Mouse (Mus musculus): ENCODE results near the gene Adat3. TPM values are rescaled to one million over a fixed set of nuclear protein-coding genes. Genes with fewer than 3 reads are reported as not detected.

Gene Adat3
- polyA plus RNA-seq, 1 experiment from 2014 or later: 5.8 TPM

DNA sequence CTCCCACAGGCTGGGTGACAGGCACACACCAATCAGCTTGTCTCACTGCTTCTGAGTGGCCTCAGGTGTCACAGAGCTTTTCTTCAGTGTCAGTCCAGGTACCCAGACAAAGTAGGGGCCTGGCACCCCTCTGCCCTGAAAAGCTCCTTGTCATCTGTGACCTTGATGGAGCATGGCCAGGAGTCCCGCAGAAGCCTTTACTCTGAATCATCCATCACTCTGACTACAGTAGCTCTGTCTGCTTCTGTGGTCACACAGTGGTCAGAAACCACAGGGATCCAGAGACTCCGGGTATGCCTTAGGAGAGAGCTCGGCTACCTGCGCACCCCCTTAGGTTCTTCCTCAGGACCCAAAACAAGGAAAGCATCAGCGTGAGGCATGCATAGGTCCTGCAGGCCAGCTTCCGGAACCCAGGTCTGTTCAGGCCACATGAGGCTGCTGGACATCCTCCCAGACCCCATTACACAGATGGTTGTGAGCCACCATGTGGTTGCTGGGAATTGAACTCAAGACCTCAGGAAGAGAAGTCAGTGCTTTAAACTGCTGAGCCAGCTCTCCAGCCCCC, 50.6 kb downstream of the Adat3 start:
- no peak overlapping the region for H3K9ac ChIP-seq (replicated peaks; ENCODE audit: low read length)
- H3K4me3 ChIP-seq (ENCODE audit: low read depth, low read length): no peak overlapping the region
- H3K4me1 ChIP-seq (ENCODE audit: control insufficient read depth, insufficient read depth, low read length): peaks cover 2% of the 10 kb centered on the region; the same call in 1 of the 2 replicates
- ATAC-seq (replicated peaks; ENCODE audit: insufficient number of reproducible peaks, low FRiP score, low TSS enrichment, low read depth) (no peak), DNase-seq (ENCODE audit: low spot score) (no peak)
- no peaks in the 10 kb centered on the region for H3K9me3 ChIP-seq (replicated peaks; ENCODE audit: control insufficient read depth, low read length)
- H3K4me2 ChIP-seq (ENCODE audit: low read depth, low read length): no peak overlapping the region
- no peak overlapping the region for H3K27ac ChIP-seq (replicated peaks; ENCODE audit: low read depth, low read length)
- WGBS: 90% methylated on average over 6 of the region's 6 CpGs
- no peaks in the 10 kb centered on the region; the same call in 1 of the 2 replicates for H3K36me3 ChIP-seq (replicated peaks; ENCODE audit: control insufficient read depth, insufficient read depth, low read depth, low read length)
- no peaks in the 10 kb centered on the region for H3K27me3 ChIP-seq (ENCODE audit: control insufficient read depth, insufficient read depth, low read length)

DNA sequence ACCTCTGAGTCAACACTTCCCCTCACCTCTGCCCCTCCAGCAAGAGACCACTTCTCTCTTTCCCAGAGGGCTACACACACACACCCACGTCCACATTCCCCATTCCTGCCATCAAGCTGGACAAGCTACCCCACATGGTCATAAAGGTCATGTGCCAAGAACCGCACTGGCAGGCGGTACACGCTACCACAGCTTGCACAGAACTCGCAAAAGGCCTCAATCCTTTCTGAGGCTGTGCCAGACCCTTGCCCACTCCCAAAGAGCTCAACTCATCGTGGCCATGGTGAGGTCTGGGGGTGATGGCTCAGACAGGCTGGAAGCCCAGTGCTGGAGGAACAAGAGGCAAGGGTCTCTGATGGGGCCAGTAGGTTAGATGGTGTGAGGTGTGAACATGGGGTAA, 52.2 kb downstream of the Adat3 start:
- H3K36me3 ChIP-seq (replicated peaks; ENCODE audit: control insufficient read depth, insufficient read depth, low read depth, low read length): no peaks in the 10 kb centered on the region
- no peak overlapping the region for H3K9ac ChIP-seq (replicated peaks; ENCODE audit: low read length)
- H3K4me1 ChIP-seq (ENCODE audit: control insufficient read depth, insufficient read depth, low read length): peaks cover 2% of the 10 kb centered on the region; the same call in 1 of the 2 replicates
- DNase-seq (ENCODE audit: low spot score) (no peak), ATAC-seq (replicated peaks; ENCODE audit: insufficient number of reproducible peaks, low FRiP score, low TSS enrichment, low read depth) (no peak)
- H3K27me3 ChIP-seq (ENCODE audit: control insufficient read depth, insufficient read depth, low read length): no peaks in the 10 kb centered on the region
- WGBS: 87% methylated on average over 6 of the region's 6 CpGs
- peak overlapping the region; percentile 88; the same call in 1 of the 2 replicates for H3K4me2 ChIP-seq (ENCODE audit: low read depth, low read length)
- no peak overlapping the region for H3K27ac ChIP-seq (replicated peaks; ENCODE audit: low read depth, low read length)
- no peaks in the 10 kb centered on the region for H3K9me3 ChIP-seq (replicated peaks; ENCODE audit: control insufficient read depth, low read length)
- H3K4me3 ChIP-seq (ENCODE audit: low read depth, low read length): no peak overlapping the region

DNA sequence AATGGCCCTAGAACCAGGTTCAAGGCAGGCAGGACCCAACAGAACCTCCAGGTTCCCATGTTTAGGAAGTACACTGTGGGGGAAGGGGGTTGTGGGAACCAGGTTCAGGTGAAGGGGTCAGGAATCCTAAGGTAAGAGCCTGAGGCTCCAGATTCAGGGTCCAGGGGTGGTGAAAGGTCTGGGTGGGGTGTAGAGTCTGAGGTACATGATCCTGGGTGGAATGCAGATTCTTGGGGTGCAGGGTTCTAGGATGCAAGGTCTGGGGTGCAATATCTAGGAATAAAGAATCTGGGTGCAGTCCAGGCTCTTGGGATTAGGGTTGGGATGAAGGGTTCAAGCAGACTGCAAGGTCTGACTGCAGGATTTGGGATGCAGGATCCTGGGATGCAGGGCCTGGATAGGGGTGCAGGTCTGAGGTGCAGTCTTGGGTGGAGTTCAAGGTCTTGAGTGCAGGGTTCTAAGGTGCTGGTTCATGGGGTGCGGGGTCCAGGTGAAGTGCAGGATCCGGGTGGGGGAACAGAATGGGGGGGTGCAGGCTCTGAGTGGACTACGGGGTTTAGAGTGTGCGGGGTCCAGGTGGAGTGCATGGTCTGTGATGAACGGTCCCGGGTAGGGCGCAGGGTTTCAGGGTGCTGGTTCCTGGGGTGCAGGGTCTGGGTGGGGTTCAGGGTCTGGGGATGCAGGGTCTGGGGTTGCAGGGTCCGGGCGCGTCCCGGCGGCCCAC, 52.9 kb downstream of the Adat3 start:
- peaks cover 2% of the 10 kb centered on the region; the same call in 1 of the 2 replicates for H3K4me1 ChIP-seq (ENCODE audit: control insufficient read depth, insufficient read depth, low read length)
- H3K27ac ChIP-seq (replicated peaks; ENCODE audit: low read depth, low read length): peak overlapping the region; percentile 65
- H3K9me3 ChIP-seq (replicated peaks; ENCODE audit: control insufficient read depth, low read length): no peaks in the 10 kb centered on the region
- no peaks in the 10 kb centered on the region for H3K27me3 ChIP-seq (ENCODE audit: control insufficient read depth, insufficient read depth, low read length)
- no peaks in the 10 kb centered on the region for H3K36me3 ChIP-seq (replicated peaks; ENCODE audit: control insufficient read depth, insufficient read depth, low read depth, low read length)
- DNase-seq (ENCODE audit: low spot score): no peak
- WGBS: 8% methylated on average over 12 of the region's 12 CpGs
- H3K9ac ChIP-seq (replicated peaks; ENCODE audit: low read length): peak overlapping the region; percentile 96
- peak overlapping the region; percentile 93 for H3K4me3 ChIP-seq (ENCODE audit: low read depth, low read length)
- ATAC-seq (replicated peaks; ENCODE audit: insufficient number of reproducible peaks, low FRiP score, low TSS enrichment, low read depth): peak; percentile 50
- H3K4me2 ChIP-seq (ENCODE audit: low read depth, low read length): peak overlapping the region; percentile 88

DNA sequence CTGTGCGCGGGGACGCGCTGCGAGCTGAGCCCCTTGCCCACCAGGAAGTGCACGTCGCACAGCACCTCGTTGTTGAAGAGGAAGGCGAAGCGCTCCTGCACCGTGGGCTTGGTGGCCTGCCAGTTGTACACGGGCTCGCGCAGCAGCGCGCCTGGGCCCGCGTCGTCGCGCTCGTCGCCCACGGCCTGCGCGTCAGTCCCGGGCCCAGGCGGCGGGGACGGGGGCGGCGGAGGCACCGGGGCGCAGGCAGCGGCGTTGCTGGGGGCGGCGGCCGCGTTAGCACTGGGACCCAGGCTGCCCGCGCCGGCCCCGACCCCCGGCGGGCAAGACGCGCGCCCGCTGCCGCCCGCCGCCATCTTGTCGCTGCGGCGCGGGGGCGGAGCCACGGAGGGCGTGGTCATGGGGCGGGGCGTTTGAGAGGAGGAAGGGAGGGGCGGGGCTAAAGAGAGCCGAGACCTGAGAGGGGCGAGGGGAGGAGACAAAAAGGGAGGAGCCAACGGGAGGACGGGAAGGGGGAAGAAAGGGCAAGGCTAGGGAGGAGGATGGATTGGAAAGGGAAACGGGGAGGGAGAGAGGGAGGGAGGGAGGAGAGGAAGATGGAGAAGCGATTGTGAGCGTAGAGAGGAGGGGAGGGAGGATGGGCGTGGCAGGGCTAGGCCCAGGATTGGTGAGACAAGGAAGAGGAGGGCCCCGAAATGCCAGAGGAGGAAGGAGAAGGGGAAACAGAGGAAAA, 53.6 kb downstream of the Adat3 start:
- Histone ChIP-seq H3K4me1 (ENCODE audit: control insufficient read depth, insufficient read depth, low read length) (peaks cover 2% of the 10 kb centered on the region; the same call in 1 of the 2 replicates), H3K36me3 (replicated peaks; ENCODE audit: control insufficient read depth, insufficient read depth, low read depth, low read length) (no peaks in the 10 kb centered on the region), H3K9me3 (replicated peaks; ENCODE audit: control insufficient read depth, low read length) (no peaks in the 10 kb centered on the region), H3K27ac (replicated peaks; ENCODE audit: low read depth, low read length) (peak overlapping the region; percentile 83), H3K9ac (replicated peaks; ENCODE audit: low read length) (peak overlapping the region; percentile 96), H3K27me3 (ENCODE audit: control insufficient read depth, insufficient read depth, low read length) (no peaks in the 10 kb centered on the region), H3K4me3 (ENCODE audit: low read depth, low read length) (peak overlapping the region; percentile 93), H3K4me2 (ENCODE audit: low read depth, low read length) (peak overlapping the region; percentile 88)
- ATAC-seq (replicated peaks; ENCODE audit: insufficient number of reproducible peaks, low FRiP score, low TSS enrichment, low read depth) (peak; percentile 63), DNase-seq (ENCODE audit: low spot score) (peak; percentile 100)
- WGBS: under 1% methylated on average over 70 of the region's 72 CpGs

DNA sequence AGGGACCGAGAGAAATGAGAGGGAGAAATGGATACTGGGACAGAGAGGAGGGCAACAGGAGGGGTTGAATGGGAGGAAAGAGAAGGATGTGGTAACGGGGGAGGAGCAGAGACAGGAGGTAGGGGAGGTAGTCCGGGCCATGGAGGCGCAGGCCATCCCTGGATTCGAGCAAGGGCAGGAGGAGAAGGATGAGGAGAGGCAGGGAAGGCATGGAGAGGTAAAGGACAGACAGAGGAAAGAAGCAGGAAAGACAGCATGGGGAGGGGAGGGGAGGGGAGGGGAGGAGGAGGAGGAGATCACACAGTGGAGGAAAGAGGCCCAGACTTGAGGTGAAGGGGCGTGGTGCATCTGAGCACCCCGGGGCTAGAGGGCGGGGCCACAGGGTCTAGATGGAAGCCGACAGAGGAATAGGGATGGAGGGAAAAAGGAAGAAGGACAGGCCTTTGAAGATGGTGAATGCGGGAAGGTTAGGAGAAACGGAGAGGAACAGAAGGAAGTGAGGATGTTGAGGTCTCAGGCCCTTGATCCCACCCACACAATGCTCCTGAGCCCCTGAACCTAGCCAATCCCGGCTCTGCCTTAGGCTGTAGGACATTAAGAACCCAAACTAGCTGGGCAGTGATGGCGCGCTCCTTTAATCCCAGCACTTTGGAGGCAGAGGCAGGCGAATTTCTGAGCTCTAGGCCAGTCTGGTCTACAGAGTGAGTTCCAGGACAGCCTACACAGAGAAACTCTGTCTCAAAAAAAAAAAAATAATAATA, 54.4 kb downstream of the Adat3 start, which contains the start of gene Btbd2:
TSS of gene Btbd2 (minus strand) at position 209 of the 761 bp plus-strand sequence.
- H3K27ac ChIP-seq (replicated peaks; ENCODE audit: low read depth, low read length): peak within 1 kb of the TSS; percentile 83
- DNase-seq (ENCODE audit: low spot score) (no peak), ATAC-seq (replicated peaks; ENCODE audit: insufficient number of reproducible peaks, low FRiP score, low TSS enrichment, low read depth) (no peak; the same call in 1 of the 2 replicates)
- peak within 1 kb of the TSS; percentile 96 for H3K9ac ChIP-seq (replicated peaks; ENCODE audit: low read length)
- H3K4me1 ChIP-seq (ENCODE audit: control insufficient read depth, insufficient read depth, low read length): peaks cover 2% of the 10 kb centered on the region; the same call in 1 of the 2 replicates
- H3K9me3 ChIP-seq (replicated peaks; ENCODE audit: control insufficient read depth, low read length): no peaks in the 10 kb centered on the region
- H3K4me2 ChIP-seq (ENCODE audit: low read depth, low read length): peak within 1 kb of the TSS; percentile 88
- H3K4me3 ChIP-seq (ENCODE audit: low read depth, low read length): peak within 1 kb of the TSS; percentile 93
- 16% methylated on average over 15 of the region's 15 CpGs for WGBS
- H3K36me3 ChIP-seq (replicated peaks; ENCODE audit: control insufficient read depth, insufficient read depth, low read depth, low read length): no peaks in the 10 kb centered on the region
- H3K27me3 ChIP-seq (ENCODE audit: control insufficient read depth, insufficient read depth, low read length): no peaks in the 10 kb centered on the region

Small RNA genes within 50 kb of the gene (microRNA-seq; reads per million reads assigned to microRNA genes)
- not detected for gene Mir6912 (ENCODE audit: borderline number of aligned reads)

Other genes starting within 250 kb of the Adat3 start
- 0.26 and 0.52 TPM in 2 replicates for gene Plk5, start 246.4 kb upstream of the Adat3 start, polyA plus RNA-seq (2014; fragmentation: Nextera tagmentation; extraction: Ambion mirVana)
- 10.3 and 12.9 TPM in 2 replicates for gene Mex3d, start 215.2 kb upstream of the Adat3 start, polyA plus RNA-seq (2014; fragmentation: Nextera tagmentation; extraction: Ambion mirVana)
- gene Mbd3, start 203.3 kb upstream of the Adat3 start, polyA plus RNA-seq (2014; fragmentation: Nextera tagmentation; extraction: Ambion mirVana): 241 and 259 TPM in 2 replicates
- 377 and 460 TPM in 2 replicates for gene Uqcr11, start 196.1 kb upstream of the Adat3 start, polyA plus RNA-seq (2014; fragmentation: Nextera tagmentation; extraction: Ambion mirVana)
- gene Tcf3, start 169.2 kb upstream of the Adat3 start, polyA plus RNA-seq (2014; fragmentation: Nextera tagmentation; extraction: Ambion mirVana): 174 and 178 TPM in 2 replicates
- gene Onecut3, start 108.0 kb upstream of the Adat3 start, polyA plus RNA-seq (2014; fragmentation: Nextera tagmentation; extraction: Ambion mirVana): 0.22 and 0.43 TPM in 2 replicates
- gene Atp8b3, start 63.8 kb upstream of the Adat3 start, polyA plus RNA-seq (2014; fragmentation: Nextera tagmentation; extraction: Ambion mirVana): 0.28 and 0.36 TPM in 2 replicates
- 17.1 and 20.6 TPM in 2 replicates for gene Rexo1, start 41.3 kb upstream of the Adat3 start, polyA plus RNA-seq (2014; fragmentation: Nextera tagmentation; extraction: Ambion mirVana)
- 4.5 and 5.5 TPM in 2 replicates for gene Klf16, start 25.6 kb upstream of the Adat3 start, polyA plus RNA-seq (2014; fragmentation: Nextera tagmentation; extraction: Ambion mirVana)
- 94.8 and 111 TPM in 2 replicates for gene Abhd17a, start 12.5 kb upstream of the Adat3 start, polyA plus RNA-seq (2014; fragmentation: Nextera tagmentation; extraction: Ambion mirVana)
- gene Scamp4, start within 50 bp of the Adat3 start, polyA plus RNA-seq (2014; fragmentation: Nextera tagmentation; extraction: Ambion mirVana): 62.4 and 64.9 TPM in 2 replicates
- gene Gm49322, start 3.1 kb downstream of the Adat3 start, polyA plus RNA-seq (2014; fragmentation: Nextera tagmentation; extraction: Ambion mirVana): 1.4 and 1.5 TPM in 2 replicates
- gene Csnk1g2, start 20.0 kb downstream of the Adat3 start, polyA plus RNA-seq (2014; fragmentation: Nextera tagmentation; extraction: Ambion mirVana): 93.4 and 97.9 TPM in 2 replicates
- gene Btbd2, start 54.2 kb downstream of the Adat3 start, polyA plus RNA-seq (2014; fragmentation: Nextera tagmentation; extraction: Ambion mirVana): 53.5 and 56.3 TPM in 2 replicates
- 63.7 and 67.0 TPM in 2 replicates for gene Mknk2, start 75.2 kb downstream of the Adat3 start, polyA plus RNA-seq (2014; fragmentation: Nextera tagmentation; extraction: Ambion mirVana)
- 42.3 and 45.0 TPM in 2 replicates for gene Mob3a, start 99.1 kb downstream of the Adat3 start, polyA plus RNA-seq (2014; fragmentation: Nextera tagmentation; extraction: Ambion mirVana)
- 4.8 and 7.6 TPM in 2 replicates for gene Izumo4, start 99.3 kb downstream of the Adat3 start, polyA plus RNA-seq (2014; fragmentation: Nextera tagmentation; extraction: Ambion mirVana)
- gene Ap3d1, start 139.4 kb downstream of the Adat3 start, polyA plus RNA-seq (2014; fragmentation: Nextera tagmentation; extraction: Ambion mirVana): 57.6 and 61.0 TPM in 2 replicates
- gene Dot1l, start 152.3 kb downstream of the Adat3 start, polyA plus RNA-seq (2014; fragmentation: Nextera tagmentation; extraction: Ambion mirVana): 13.8 and 16.6 TPM in 2 replicates
- gene Sf3a2, start 195.3 kb downstream of the Adat3 start, polyA plus RNA-seq (2014; fragmentation: Nextera tagmentation; extraction: Ambion mirVana): 92.6 and 93.9 TPM in 2 replicates
- gene Plekhj1, start 195.7 kb downstream of the Adat3 start, polyA plus RNA-seq (2014; fragmentation: Nextera tagmentation; extraction: Ambion mirVana): 119 and 137 TPM in 2 replicates
- gene Amh, start 202.4 kb downstream of the Adat3 start, polyA plus RNA-seq (2014; fragmentation: Nextera tagmentation; extraction: Ambion mirVana): not detected in 2 replicates
- 0.60 and 1.2 TPM in 2 replicates for gene Jsrp1, start 210.6 kb downstream of the Adat3 start, polyA plus RNA-seq (2014; fragmentation: Nextera tagmentation; extraction: Ambion mirVana)
- gene Oaz1, start 223.8 kb downstream of the Adat3 start, polyA plus RNA-seq (2014; fragmentation: Nextera tagmentation; extraction: Ambion mirVana): 1,818 and 1,942 TPM in 2 replicates
- 0.49 and 0.67 TPM in 2 replicates for gene Lingo3, start 241.2 kb downstream of the Adat3 start, polyA plus RNA-seq (2014; fragmentation: Nextera tagmentation; extraction: Ambion mirVana)

Measured in embryonic facial prominence, embryonic 11.5 days (tissue).